Mouse (Mus musculus): Measurements from ENCODE around the gene Otud7b. TPM values are rescaled to one million over a fixed set of nuclear protein-coding genes. Genes with fewer than 3 reads are reported as not detected.

Otud7b gene
- polyA plus RNA-seq (2012; rRNA removed): 9.8 and 14.9 TPM in 2 replicates

DNA sequence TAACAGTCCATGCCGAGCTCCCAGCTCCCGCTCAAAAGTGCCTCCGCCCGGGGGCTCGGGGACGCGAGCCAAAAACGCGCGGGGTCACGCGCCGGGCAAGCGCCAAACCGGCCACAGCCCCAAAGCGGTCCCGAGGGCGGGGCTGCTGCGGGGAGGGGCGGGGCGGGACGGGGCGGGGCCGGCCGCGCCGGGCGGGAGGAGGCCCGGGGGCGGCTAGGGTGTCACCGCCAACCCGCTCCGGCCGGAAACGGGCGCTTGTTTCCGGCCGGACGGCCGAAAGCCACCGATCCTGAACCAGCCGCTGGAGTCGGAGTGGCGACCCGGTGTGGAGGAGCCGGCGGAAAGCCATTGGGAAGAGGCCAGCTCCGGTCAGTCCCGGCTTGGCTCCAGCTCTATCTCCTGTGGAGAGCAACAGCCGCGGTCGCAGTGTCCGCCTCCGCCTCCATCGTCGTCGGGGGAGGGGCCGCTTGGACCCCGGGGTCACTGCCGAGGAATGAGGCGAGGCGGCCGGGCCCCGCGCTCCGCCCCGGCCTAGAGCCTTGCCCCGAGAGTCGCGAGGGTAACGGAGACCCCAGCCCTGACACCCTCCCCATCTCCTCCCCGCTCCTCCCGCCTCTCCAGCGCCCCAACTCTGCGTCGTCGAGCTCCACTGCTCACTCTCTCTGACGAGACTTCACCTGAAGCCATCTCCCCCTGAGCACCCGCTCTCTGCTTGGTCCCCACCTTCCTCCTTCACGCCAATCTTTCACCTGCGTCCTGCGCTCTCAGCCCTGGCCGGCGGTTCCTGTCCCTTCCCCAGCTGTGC lies at the start of gene Otud7b:
Gene Otud7b (plus strand): TSS at position 267 of the 805 bp plus-strand sequence.
- DNase-seq (ENCODE audit: low read depth): no peak

DNA sequence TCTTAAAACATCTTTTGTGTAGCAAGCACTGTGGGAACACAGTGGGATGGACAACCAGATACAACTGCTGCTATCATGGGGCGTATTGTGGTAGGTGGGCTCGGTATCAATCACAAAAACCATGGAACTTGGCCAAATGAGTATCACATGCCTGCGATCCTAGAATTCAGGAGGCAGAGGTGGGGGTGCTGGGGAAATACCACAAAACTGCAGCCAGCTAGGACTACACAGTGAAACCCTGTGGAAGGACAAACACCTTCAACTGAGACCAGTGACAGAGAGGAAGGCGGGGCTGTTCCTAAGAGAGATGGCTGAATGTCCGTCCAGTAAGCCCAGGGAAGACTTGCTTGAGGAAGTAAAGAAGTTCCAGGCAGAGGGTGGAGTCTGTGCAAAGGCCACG lies 49.0 kb upstream of the Otud7b start:
- no peak for DNase-seq (ENCODE audit: low read depth)

DNA sequence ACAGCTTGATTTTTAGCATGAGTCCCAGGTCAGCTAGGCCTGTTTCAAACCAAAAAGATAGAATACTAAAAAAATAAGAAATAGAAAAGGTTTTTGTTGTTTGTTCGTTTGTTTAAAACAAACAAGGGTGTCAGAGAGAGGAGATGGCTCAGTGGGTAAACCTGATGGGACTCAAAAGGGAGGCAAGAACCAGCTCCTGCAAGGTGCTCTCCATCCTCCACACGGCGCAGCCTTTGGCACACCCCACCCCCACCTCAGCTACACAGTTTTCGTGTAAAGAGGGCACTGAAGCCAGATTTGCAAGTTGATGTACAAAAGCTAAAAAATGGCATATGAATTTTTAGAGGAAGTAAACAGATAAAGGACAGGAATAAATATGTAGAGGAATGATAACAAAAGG lies 48.3 kb upstream of the Otud7b start:
- DNase-seq (ENCODE audit: low read depth): no peak

DNA sequence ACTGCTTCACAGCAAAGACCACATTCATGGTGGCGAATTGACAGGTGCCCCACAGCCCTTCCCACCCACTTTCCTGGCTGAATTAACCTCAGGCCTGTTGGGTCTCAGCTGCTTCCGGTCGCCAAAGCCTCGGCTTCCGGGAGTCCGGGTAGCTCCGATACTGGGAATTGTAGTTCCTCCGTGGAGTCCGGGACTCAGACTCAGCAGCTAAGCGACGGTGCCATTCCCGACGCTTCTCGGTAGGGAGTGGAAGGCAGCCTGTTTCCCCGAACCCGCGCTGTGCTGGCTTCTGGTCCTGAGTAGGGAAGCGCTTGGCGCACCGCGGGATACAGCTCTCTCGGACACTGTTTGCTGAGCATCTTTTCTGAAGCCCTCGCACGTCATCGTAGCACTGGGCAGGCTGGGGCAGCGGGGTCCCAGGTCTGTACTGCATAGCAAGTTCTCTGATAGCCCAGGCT lies 46.6 kb upstream of the Otud7b start:
- no peak for DNase-seq (ENCODE audit: low read depth)

DNA sequence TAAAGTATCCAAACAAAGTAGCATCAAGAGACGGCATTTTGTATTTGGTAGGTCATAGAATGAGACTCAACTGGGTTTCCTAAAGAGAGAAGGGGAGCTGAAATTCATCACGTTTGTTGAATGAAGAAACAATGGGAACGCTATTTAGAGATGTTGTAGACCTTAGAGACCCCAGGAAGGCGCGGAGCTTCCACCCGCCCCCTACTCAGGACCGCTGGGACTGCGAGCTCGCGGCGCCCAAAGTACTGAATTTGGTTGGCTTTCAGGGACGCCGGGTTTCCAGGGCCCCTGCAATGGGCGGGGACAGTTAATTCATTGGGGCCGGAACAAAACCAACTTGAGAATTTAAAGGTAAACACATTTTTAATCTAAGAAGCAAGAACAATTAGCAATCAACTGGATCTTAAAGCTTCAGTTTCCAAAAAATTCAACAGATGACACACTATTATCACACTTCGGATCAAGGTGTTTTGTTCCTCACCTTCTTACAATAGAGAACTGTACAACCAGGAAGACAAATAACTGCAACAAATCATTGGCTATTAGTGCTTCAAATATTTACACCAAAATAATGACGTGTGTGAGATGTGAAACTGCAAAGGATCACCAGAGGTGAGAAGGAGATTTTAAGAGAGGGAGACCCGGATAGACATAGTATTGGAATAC lies 46.0 kb upstream of the Otud7b start, which contains the start of gene Vps45:
Gene Vps45 (minus strand): TSS at position 236 of the 666 bp plus-strand sequence.
- no peak for DNase-seq (ENCODE audit: low read depth)

DNA sequence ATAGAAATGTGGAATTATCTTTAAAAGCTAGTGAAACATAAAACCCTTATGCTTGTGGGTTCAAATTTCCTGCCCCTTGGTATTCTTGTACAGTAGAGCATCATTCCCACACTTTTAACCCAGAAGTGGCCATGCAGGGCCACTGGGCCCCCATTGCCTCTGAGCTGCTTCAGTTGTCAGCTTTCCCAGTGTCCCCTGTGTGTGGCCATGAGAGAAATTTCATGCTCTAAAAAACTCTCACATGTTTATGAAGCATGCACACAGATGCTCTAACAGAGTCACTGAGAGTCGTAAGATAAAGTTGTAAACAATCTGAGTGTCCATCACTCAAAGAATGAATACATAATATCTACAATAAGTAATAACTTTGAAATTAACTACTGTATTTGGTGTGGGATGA lies 44.2 kb upstream of the Otud7b start:
- no peak for DNase-seq (ENCODE audit: low read depth)

DNA sequence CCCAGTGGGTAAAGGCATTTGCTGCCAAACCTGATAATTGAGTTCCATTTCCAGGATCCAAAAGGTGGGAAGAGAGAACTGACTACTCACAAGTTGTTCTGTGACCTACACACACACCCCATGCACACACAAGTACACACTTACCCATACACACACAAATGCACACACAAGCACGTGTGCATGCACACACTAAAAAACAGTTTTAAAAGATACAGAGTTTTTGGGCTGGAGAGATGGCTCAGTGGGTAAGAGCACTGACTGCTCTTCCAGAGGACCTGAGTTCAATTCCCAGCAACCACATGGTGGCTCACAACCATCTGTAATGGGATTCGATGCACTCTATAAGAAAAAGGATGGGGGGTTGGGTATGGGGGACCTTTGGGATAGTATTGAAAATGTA lies 41.0 kb upstream of the Otud7b start:
- no peak for DNase-seq (ENCODE audit: low read depth)

DNA sequence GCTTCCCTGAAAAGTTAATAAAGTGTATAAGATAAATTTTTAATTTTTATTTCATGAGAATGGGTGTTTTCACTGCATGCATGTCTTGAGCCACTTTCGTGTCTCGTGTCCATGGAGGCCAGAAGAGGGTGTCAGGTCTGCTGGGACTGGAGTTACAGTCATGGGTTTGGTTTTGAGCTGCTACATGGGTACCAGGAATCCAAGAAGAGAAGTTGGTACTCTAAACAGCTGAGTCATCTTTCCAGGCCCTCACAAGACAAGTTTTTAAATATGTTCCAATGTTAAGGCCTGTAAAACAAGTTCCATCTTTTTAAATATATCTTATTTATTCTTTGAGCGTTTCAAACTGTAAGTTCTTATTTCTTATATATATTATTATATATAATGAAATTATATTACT lies 40.1 kb upstream of the Otud7b start:
- no peak for DNase-seq (ENCODE audit: low read depth)

DNA sequence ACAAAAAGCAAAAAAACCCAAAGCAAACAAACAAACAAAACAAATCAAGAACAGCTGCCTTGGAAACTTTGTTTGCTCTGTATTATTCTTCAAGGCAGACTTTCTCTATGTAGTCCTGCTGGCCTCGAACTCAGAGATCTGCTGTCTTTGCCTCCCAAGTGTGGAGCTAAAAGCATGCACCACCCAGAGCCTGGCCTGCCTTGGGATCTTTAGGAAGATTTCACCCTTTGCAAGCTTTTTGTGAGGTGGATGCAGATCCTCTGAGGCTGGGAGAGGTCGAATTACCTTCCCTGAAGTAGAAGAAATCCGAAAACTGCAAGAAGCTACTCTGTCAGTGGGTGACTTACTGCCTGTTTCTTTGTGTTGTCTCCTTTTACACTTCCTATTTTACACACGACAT lies 39.2 kb upstream of the Otud7b start:
- no peak for DNase-seq (ENCODE audit: low read depth)

DNA sequence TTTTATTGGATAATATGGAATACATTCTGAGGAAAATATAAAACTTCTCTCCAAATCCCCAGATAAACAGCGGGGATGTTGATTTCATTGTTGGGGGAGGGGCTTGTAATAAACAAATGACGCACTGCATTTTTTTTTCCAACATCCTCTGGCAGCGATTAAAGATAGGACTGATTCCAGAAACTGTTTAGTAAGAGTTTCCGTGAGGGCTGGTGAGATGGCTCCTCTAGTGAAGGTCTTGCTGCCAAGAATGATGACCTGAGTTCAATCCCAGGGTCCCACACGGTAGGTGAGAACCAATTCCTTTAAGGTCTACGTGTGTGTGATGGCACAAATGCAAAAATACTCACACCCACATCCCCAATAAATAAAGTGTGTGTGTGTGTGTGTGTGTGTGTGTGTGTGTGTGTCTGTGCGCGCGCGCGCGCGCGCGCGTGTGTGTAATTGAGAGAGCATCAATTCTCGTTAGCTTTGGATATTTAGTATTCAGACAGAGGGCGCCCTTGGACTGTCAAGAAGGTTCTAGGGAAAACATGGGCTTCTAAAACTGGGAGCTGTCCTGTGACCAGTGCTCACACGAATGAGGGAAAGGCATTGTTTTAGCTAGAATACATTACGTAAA lies 38.5 kb upstream of the Otud7b start:
- no peak for DNase-seq (ENCODE audit: low read depth)

DNA sequence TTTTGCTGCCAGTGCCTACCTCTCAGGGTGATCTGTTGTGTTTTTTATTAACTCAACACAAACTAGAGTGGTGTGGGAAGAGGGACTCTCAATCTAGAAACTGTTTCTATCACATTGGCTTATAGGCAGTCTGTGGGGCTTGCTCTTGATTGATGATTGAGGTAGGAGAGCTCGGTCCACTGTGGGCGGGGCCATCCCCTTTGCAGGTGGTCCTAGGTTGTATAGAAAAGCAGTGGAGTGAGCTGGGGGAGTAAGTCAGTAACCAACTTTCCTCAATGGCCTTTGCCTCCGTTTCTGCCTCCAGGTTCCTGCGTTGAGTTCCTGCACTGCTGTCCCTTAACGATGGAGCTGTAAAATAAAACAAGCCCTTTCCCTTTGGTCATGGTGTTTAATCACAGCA lies 37.6 kb upstream of the Otud7b start:
- no peak for DNase-seq (ENCODE audit: low read depth)

DNA sequence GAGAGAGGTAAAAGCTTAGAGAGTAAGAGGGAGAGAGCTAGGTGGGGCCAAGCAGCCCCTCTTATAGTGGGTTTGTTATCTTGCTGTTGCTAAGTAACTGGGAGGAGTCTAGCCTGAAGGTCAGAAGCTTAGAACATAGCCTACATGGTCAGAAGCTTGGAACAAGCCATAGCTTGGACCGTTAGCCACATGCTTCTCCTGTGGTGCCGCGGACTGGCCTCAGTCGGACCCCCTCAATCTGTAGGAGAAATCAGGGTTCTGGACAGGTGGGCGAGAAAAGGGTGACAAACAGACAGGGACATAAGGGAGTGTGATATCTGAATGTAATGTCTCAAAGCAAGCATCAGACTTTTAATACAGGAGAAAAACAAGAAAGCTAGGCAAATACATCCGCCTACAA lies 35.3 kb upstream of the Otud7b start:
- no peak for DNase-seq (ENCODE audit: low read depth)

DNA sequence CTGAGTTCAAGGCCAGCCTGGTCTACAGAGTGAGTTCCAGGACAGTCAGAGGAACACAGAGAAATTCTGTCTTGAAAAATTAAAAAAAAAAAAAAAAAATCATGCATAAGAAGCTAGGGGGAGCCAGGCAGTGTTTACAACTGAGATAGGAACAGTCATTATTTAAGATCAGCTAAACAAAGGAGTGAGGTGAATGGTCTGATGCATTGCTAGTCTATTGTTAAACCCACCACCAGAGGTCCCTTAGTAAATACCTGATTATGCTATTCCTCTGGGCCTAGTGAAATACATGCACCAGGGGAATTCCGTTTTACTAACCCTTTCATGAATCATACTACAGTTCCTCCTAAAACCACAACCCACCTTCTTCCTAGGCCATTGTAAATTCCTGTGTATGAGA lies 34.8 kb upstream of the Otud7b start:
- no peak for DNase-seq (ENCODE audit: low read depth)

DNA sequence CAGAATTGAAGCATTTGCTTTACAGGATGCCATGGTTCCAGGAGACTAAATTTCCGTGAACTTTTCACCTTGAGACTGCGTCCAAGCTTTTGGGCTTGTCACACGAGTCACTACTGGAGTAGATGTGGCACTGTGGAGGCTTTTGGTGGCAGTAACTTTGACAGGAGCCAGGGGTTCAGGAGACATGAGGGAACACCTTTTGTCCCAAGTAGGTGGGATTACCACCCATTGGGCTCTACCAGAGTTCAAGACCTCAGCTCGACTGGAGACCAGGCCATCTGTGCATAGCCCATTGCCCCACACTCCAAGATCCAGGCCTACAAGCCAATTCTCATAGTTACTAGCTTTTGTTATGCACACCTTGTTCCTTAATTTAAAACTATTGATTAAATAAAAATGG lies 34.1 kb upstream of the Otud7b start:
- no peak for DNase-seq (ENCODE audit: low read depth)

DNA sequence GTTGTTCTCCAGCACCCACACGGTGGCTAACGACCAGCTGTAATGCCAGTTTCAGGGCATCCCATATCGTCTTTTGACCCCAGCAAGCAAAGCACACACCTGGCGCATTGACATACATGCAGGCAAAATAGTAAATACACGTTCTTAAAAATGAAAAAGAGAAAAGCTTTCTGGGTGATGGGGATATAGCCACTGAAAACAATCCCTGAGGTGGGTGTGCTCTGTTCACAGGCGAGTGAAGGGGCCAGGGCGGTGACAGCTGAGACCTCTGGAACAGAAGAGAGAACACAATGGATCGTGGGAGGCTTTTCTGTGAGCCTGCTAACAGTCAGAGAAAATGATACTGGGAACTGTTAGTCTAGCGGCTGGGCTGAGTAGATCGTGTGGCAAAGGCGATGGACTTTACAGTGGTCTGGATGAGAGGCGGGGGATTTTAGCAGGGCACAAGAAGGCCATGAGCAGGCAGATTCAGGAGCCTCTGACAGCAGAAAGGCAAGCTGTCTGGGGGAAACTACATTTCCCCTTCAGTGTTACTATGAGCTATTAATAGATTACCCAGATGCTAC lies 31.3 kb upstream of the Otud7b start:
- no peak for DNase-seq (ENCODE audit: low read depth)

DNA sequence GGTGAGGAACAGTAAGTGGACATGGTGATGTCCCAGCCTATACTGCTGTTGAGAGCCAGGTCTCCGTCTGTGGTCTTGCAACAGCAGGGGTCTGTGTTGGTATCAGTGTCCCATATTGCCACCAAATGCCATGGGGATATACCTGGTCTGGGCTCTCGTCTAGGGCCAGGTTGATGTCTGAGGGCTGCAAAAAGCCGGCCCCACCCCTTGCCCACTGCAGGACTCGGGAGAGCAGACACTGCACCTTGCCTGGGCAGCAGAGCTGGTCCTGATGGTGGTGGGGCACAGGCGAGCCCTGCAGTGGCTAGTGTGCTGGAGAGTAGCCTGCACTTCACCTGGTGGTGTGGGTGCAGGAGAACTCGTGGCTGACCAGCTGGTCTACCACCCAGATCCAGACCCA lies 26.3 kb upstream of the Otud7b start:
- DNase-seq (ENCODE audit: low read depth): no peak

DNA sequence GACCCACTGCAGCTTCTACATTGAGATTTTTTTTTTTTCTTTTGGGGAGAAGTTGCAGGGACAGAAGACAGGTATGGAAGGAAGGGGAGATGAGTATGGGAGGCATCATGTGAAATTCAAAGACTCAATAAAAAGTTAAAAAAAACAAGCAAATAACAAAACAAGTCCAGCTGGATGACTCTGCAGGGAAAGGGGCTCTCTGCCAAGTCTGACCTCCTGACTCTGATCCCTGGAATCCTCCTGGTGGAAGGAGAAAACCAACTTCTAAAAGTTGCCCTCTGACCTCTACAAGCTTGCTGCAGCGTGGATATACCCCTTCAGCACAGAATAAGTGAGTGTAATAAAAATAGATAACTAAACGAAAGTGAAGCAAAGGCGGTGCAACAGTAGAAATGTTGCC lies 25.6 kb upstream of the Otud7b start:
- no peak for DNase-seq (ENCODE audit: low read depth)

DNA sequence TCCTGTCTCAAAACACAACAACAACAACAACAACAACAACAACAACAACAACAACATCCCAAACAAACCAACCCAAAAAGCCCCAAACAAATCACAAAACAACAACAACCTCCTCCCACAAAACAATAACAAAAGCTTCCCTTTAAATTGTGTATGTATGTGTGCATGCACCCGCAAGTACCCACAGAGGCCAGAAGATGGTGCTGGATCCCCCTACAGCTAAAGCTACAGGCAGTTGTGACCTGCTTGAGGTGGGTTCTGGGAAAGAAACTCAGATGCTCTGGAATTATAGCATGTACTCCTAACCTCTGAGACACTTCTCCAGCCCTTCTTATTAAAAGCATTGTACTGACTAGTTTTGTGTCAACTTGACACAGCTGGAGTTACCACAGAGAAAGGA lies 23.3 kb upstream of the Otud7b start:
- no peak for DNase-seq (ENCODE audit: low read depth)

DNA sequence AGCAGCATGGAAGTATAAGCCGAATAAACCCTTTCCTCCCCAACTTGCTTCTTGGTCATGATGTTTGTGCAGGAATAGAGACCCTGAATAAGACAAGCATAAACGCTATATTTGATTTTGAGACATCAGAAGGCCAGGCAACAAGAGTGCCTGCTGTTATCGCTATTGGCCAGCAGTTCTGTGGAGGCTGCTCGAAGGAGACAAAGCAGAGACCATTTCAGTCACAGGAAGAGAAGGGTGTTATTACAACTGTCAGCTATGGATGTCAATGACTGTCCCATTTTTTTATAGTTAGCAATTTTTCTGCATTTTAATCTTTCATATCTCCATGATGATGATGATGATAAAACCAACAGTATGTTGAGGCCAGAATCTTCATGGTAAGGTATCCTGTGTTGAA lies 22.7 kb upstream of the Otud7b start:
- no peak for DNase-seq (ENCODE audit: low read depth)

DNA sequence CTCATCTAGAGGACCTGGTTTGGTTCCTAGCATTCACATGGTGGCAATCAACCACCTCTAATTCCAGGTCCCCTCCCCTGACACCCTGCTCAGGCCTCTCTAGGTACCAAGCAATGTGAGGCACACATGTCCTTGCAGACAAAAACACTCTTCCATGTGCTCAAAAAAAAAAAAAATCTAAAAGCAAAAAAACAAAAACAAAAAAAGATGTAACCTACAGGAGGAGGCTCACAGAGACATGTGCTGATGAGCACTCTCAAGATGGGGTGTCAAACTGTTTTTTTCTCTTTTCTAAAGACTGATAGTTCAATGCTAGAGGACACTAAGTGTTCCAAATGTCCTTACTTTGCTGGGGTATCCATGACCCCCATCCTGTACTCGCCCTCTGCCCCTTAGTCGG lies 22.2 kb upstream of the Otud7b start:
- no peak for DNase-seq (ENCODE audit: low read depth)

DNA sequence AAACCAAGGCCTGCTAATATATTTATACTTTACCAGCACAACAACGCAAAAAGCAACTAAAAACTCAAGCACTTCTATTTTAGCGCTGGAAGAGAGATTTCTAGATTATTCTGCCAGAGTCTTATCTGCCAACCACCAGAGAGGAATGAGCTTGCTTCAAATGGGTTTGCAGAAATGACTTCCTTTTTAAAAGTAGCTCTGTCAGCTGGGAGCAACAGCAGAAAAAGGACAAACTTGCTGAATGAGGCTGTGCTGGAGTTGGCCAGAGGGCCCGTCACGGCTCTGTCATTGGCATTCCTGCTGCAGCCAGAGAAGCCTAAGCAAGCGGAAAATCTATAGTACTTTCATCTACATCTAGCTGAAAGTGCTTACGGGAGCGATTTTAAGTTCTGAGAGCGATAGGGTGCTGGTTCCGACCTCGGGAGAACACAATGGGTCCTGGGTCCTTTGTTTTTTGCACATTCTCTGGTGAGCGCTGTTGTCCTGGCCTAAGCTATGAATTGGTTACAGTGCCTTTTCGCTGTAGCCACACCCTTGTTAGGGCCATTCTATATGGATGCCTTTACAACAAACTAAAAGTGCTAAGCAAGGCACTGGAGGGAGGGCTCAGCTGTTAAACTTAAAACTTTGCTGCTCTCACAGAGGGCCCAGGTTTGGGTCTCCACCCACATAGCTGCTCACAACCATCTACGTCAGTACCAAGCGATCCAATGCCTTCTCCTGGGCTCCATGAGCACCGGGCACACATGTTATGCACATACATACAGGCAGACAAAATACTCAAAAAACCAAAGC lies 21.4 kb upstream of the Otud7b start:
- no peak for DNase-seq (ENCODE audit: low read depth)

Measured in gonadal fat pad, adult 2 months (tissue).